Mouse (Mus musculus) CH12F3 (cell line): ENCODE measurements around the gene Dock2.

Source experiments
- in situ Hi-C: fragments of 300-500 bp; cut with MboI; formaldehyde crosslinking; loops from 2 replicates; pipeline ENCODE4 v1.14.3; 2020; ENCODE audit warnings: low sequenced_read_pairs

Dock2 gene

GRCm38 (mm10) chr11:34532131-34532530, 251.6 kb downstream of the Dock2 start:
- in situ Hi-C loops = no loop called here

GRCm38 (mm10) chr11:34530971-34531370, 252.7 kb downstream of the Dock2 start:
- in situ Hi-C loops = no loop called here

- in situ Hi-C loops = no loop called here
Observed at GRCm38 (mm10) chr11:34528006-34528405, 255.7 kb downstream of the Dock2 start.

- in situ Hi-C loops = no loop called here
Observed at GRCm38 (mm10) chr11:34527238-34527637, 256.5 kb downstream of the Dock2 start.

GRCm38 (mm10) chr11:34525096-34525891, 258.4 kb downstream of the Dock2 start:
- in situ Hi-C loops = no loop called here

- in situ Hi-C loops = no loop called here
Observed at GRCm38 (mm10) chr11:34524586-34524985, 259.1 kb downstream of the Dock2 start.

GRCm38 (mm10) chr11:34518566-34518965, 265.1 kb downstream of the Dock2 start:
- in situ Hi-C loops = no loop called here

- in situ Hi-C loops = no loop called here
Observed at GRCm38 (mm10) chr11:34516971-34517370, 266.7 kb downstream of the Dock2 start.

GRCm38 (mm10) chr11:34515301-34515700, 268.4 kb downstream of the Dock2 start:
- in situ Hi-C loops = no loop called here

- in situ Hi-C loops = no loop called here
Observed at GRCm38 (mm10) chr11:34506390-34506789, 277.3 kb downstream of the Dock2 start.

- in situ Hi-C loops = no loop called here
Observed at GRCm38 (mm10) chr11:34499663-34500062, 284.0 kb downstream of the Dock2 start.

- in situ Hi-C loops = no loop called here
Observed at GRCm38 (mm10) chr11:34494682-34495081, 289.0 kb downstream of the Dock2 start.

- in situ Hi-C loops = no loop called here
Observed at GRCm38 (mm10) chr11:34492986-34493385, 290.7 kb downstream of the Dock2 start.

GRCm38 (mm10) chr11:34492223-34492622, 291.5 kb downstream of the Dock2 start:
- in situ Hi-C loops = no loop called here

- in situ Hi-C loops = no loop called here
Observed at GRCm38 (mm10) chr11:34489548-34489947, 294.1 kb downstream of the Dock2 start.

- in situ Hi-C loops = no loop called here
Observed at GRCm38 (mm10) chr11:34479301-34479700, 304.4 kb downstream of the Dock2 start.

GRCm38 (mm10) chr11:34469792-34470191, 313.9 kb downstream of the Dock2 start:
- in situ Hi-C loops = no loop called here

GRCm38 (mm10) chr11:34468571-34468970, 315.1 kb downstream of the Dock2 start:
- in situ Hi-C loops = no loop called here

- in situ Hi-C loops = no loop called here
Observed at GRCm38 (mm10) chr11:34467056-34467455, 316.6 kb downstream of the Dock2 start.

- in situ Hi-C loops = no loop called here
Observed at GRCm38 (mm10) chr11:34449944-34450343, 333.7 kb downstream of the Dock2 start.

GRCm38 (mm10) chr11:34447891-34448290, 335.8 kb downstream of the Dock2 start:
- in situ Hi-C loops = no loop called here

- in situ Hi-C loops = no loop called here
Observed at GRCm38 (mm10) chr11:34438429-34438828, 345.3 kb downstream of the Dock2 start.

- in situ Hi-C loops = no loop called here
Observed at GRCm38 (mm10) chr11:34437446-34437845, 346.2 kb downstream of the Dock2 start.
